Mouse (Mus musculus) forebrain, embryonic 11.5 days (tissue): ENCODE measurements around the gene Lpcat3. TPM values are rescaled to one million over a fixed set of nuclear protein-coding genes. Genes with fewer than 3 reads are reported as not detected.

Source experiments
- ATAC-seq: fragments of 200-750 bp; cut with Nextera tagmentation; replicated peaks from 2 replicates; pipeline ENCODE4 v1.8.0; 2017; ENCODE audit warnings: moderate TSS enrichment; ENCODE audit not compliant: low FRiP score
- DNase-seq: peaks from one replicate; pipeline ENCODE4 v3.0.0-alpha.2; 2017; ENCODE audit warnings: low spot score
- H3K27ac ChIP-seq: fragments of 300-500 bp; sonication (generic); 2 replicates; pipeline ENCODE4 v1.5.1; 2014; ENCODE audit warnings: low read depth, low read length
- H3K27me3 ChIP-seq: fragments of 300-500 bp; sonication (generic); 2 replicates; pipeline ENCODE4 v1.6.1; 2014; ENCODE audit warnings: mild to moderate bottlenecking, low read length, mixed read lengths; ENCODE audit not compliant: control insufficient read depth, insufficient read depth
- H3K36me3 ChIP-seq: fragments of 300-500 bp; sonication (generic); 2 replicates; pipeline ENCODE4 v1.6.1; 2014; ENCODE audit warnings: mild to moderate bottlenecking, low read length, moderate library complexity, mixed read lengths; ENCODE audit not compliant: control insufficient read depth, insufficient read depth
- H3K4me1 ChIP-seq: fragments of 300-500 bp; sonication (generic); replicated peaks from 2 replicates; pipeline ENCODE4 v1.6.1; 2014; ENCODE audit warnings: low read length, mixed read lengths; ENCODE audit not compliant: control insufficient read depth, insufficient read depth
- H3K4me2 ChIP-seq: fragments of 300-500 bp; sonication (generic); 2 replicates; pipeline ENCODE4 v1.6.1; 2014; ENCODE audit warnings: low read depth, mild to moderate bottlenecking, low read length, moderate library complexity, mixed read lengths; ENCODE audit not compliant: severe bottlenecking
- H3K4me3 ChIP-seq: fragments of 300-500 bp; sonication (generic); 2 replicates; pipeline ENCODE4 v1.5.1; 2014; ENCODE audit warnings: low read depth, low read length
- H3K9ac ChIP-seq: fragments of 300-500 bp; sonication (generic); 2 replicates; pipeline ENCODE4 v1.6.1; 2014; ENCODE audit warnings: low read length
- H3K9me3 ChIP-seq: fragments of 300-500 bp; sonication (generic); 2 replicates; pipeline ENCODE4 v1.6.1; 2016; ENCODE audit warnings: low read length, mixed read lengths; ENCODE audit not compliant: control insufficient read depth
- WGBS: fragments of 180-500 bp; shearing (Covaris S2); extraction: QIAGEN DNeasy Blood & Tissue Kit; methylation state at CpG from one replicate; pipeline ENCODE4 v1.1.7; 2014; 5-methylcytosine and 5-hydroxymethylcytosine counted together
- polyA plus RNA-seq: library from polyadenylated mRNA; unstranded; fragments of >200 nt; fragmentation: Nextera tagmentation; extraction: Ambion mirVana; gene quantifications from 2 replicates; pipeline ENCODE4 v1.2.1, GENCODE M21; 2014

The Lpcat3 gene
- polyA plus RNA-seq, 1 experiment from 2014 or later: 34.3 TPM

DNA sequence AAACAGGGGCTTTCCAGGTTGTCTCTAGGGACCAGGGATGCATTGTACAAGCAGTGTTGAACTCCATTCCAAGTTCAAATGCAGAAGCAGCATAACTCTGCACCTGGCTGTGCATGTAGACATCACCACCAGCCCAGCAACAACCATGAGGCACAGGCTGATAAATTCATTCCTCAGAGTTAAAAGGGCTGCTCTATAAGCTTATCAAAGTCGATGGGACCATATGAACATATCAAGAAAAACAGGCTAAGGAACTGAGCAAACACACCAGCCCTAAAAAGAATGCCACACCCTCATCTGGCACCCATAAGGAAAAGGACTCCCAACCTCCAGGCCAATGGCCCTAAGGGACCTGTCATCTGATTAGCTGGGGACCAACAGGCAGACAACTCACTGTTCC lies 16.4 kb upstream of the Lpcat3 start:
- Histone ChIP-seq H3K9me3 (no peaks in the 10 kb centered on the region), H3K36me3 (no peaks in the 10 kb centered on the region), H3K4me2 (no peak overlapping the region), H3K9ac (no peak overlapping the region), H3K27ac (no peak overlapping the region), H3K4me1 (no peaks in the 10 kb centered on the region), H3K27me3 (no peaks in the 10 kb centered on the region), H3K4me3 (no peak overlapping the region)
- whole genome bisulfite sequencing: 66% methylated on average over 1 of the region's 1 CpGs
- DNase-seq (no peak), ATAC-seq (no peak)

GRCm38 (mm10) chr6:124655893-124656292 lies 6.9 kb upstream of the Lpcat3 start:
- Histone ChIP-seq H3K4me3 (no peak overlapping the region), H3K36me3 (no peaks in the 10 kb centered on the region), H3K27ac (no peak overlapping the region), H3K4me1 (no peaks in the 10 kb centered on the region), H3K4me2 (no peak overlapping the region), H3K9me3 (peaks cover 3% of the 10 kb centered on the region; the same call in 1 of the 2 replicates), H3K9ac (no peak overlapping the region), H3K27me3 (no peaks in the 10 kb centered on the region)
- ATAC-seq (no peak), DNase-seq (no peak)
- 78% methylated on average over 6 of the region's 6 CpGs for WGBS

DNA sequence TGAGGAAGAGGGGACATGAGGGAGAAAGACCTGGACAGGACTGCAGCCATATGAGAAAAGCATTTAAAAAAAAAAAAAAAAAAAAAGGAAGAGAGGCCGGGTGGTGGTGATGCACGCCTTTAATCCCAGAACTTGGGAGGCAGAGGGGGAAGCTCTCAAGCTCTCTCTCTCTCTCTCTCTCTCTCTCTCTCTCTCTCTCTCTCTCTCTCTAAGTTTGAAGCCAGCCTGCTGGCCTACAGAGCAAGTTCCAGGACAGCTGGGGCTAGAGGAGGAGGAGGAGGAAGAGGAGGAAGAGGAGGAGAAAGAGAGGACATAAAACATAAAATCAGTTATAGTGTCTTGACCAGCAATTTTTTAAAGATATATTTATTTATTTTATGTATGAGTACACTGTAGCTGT lies 4.8 kb upstream of the Lpcat3 start:
- no peak for ATAC-seq
- no peaks in the 10 kb centered on the region for H3K27me3 ChIP-seq

GRCm38 (mm10) chr6:124661156-124661806 lies 1.5 kb upstream of the Lpcat3 start:
- Histone ChIP-seq H3K9me3 (no peaks in the 10 kb centered on the region), H3K4me3 (no peak overlapping the region), H3K27me3 (no peaks in the 10 kb centered on the region), H3K27ac (no peak overlapping the region), H3K4me1 (0 out of 2 replicates have a peak, but pooled peaks cover 2% of the 10 kb centered on the region), H3K36me3 (no peaks in the 10 kb centered on the region), H3K4me2 (no peak overlapping the region), H3K9ac (no peak overlapping the region)
- DNase-seq: no peak
- WGBS: 97% methylated on average over 4 of the region's 4 CpGs
- ATAC-seq: no peak

More for the DNA sequence above, 4.8 kb upstream of the Lpcat3 start:
- no peaks in the 10 kb centered on the region for H3K36me3 ChIP-seq
- no peak overlapping the region for H3K9ac ChIP-seq
- no peaks in the 10 kb centered on the region for H3K4me1 ChIP-seq
- H3K27ac ChIP-seq: no peak overlapping the region
- H3K9me3 ChIP-seq: peaks cover 3% of the 10 kb centered on the region; the same call in 1 of the 2 replicates
- no peak for DNase-seq
- WGBS: 52% methylated on average over 2 of the region's 2 CpGs
- H3K4me3 ChIP-seq: no peak overlapping the region
- H3K4me2 ChIP-seq: no peak overlapping the region

DNA sequence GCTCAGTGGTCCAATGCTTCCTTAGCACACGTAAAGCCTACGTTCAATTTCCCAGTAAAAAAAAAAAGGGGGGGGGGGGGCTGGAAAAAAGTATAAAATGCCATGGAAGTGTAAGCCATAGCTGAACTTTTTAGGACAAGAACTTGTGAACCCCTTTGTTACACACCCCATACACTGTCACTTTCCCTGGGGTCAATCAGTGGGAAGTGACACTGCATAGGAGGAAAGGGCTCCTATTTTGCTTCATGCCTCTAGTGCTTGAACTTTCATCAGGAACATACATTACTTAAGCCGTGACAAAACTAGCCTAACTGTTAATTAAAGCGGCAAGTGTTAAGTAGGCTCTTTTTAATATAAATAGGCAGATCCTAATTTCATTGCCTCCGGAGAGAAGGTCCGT lies 832 bp upstream of the Lpcat3 start:
- Histone ChIP-seq H3K4me1 (0 out of 2 replicates have a peak, but pooled peaks cover 2% of the 10 kb centered on the region), H3K4me3 (peak overlapping the region; percentile 59), H3K36me3 (no peaks in the 10 kb centered on the region), H3K4me2 (peak overlapping the region; percentile 60), H3K9ac (peak overlapping the region; percentile 56), H3K9me3 (no peaks in the 10 kb centered on the region), H3K27ac (no peak overlapping the region; the same call in 1 of the 2 replicates), H3K27me3 (no peaks in the 10 kb centered on the region)
- WGBS: 34% methylated on average over 6 of the region's 6 CpGs
- DNase-seq (no peak), ATAC-seq (no peak)

GRCm38 (mm10) chr6:124663424-124663795 lies 583 bp downstream of the Lpcat3 start:
- ATAC-seq (no peak), DNase-seq (no peak)
- Histone ChIP-seq H3K36me3 (no peaks in the 10 kb centered on the region), H3K4me2 (peak overlapping the region; percentile 60), H3K27ac (no peak overlapping the region), H3K27me3 (no peaks in the 10 kb centered on the region), H3K9me3 (no peaks in the 10 kb centered on the region), H3K4me3 (peak overlapping the region; percentile 59), H3K4me1 (0 out of 2 replicates have a peak, but pooled peaks cover 2% of the 10 kb centered on the region), H3K9ac (peak overlapping the region; percentile 67)
- 21% methylated on average over 13 of the region's 13 CpGs for WGBS

- H3K9ac ChIP-seq: no peak overlapping the region
- H3K36me3 ChIP-seq: no peaks in the 10 kb centered on the region
- ATAC-seq (no peak), DNase-seq (no peak)
- no peak overlapping the region for H3K4me3 ChIP-seq
- H3K9me3 ChIP-seq: no peaks in the 10 kb centered on the region
- H3K27me3 ChIP-seq: no peaks in the 10 kb centered on the region
- no peak overlapping the region for H3K27ac ChIP-seq
- no peak overlapping the region for H3K4me2 ChIP-seq
- 90% methylated on average over 7 of the region's 7 CpGs for WGBS
- H3K4me1 ChIP-seq: 0 out of 2 replicates have a peak, but pooled peaks cover 2% of the 10 kb centered on the region
These were observed 1.4 kb downstream of the Lpcat3 start for GRCm38 (mm10) chr6:124664256-124664655.

GRCm38 (mm10) chr6:124665011-124665410 lies 2.2 kb downstream of the Lpcat3 start:
- H3K27me3 ChIP-seq: no peaks in the 10 kb centered on the region
- no peak overlapping the region for H3K27ac ChIP-seq
- H3K4me2 ChIP-seq: no peak overlapping the region
- 0 out of 2 replicates have a peak, but pooled peaks cover 2% of the 10 kb centered on the region for H3K4me1 ChIP-seq
- no peaks in the 10 kb centered on the region for H3K9me3 ChIP-seq
- H3K4me3 ChIP-seq: no peak overlapping the region
- DNase-seq (no peak), ATAC-seq (no peak)
- H3K9ac ChIP-seq: no peak overlapping the region
- no peaks in the 10 kb centered on the region for H3K36me3 ChIP-seq
- 97% methylated on average over 10 of the region's 10 CpGs for WGBS
